Mouse (Mus musculus) right cerebral cortex, postnatal 36 days (tissue): ENCODE measurements around the gene AI464131.

Source experiments
- DNase-seq, 2 experiments: peaks; one replicate each; pipeline ENCODE4 v3.0.0; 2022; ENCODE audit warnings: low spot score in 2 of 2, mixed read lengths in 1 of 2

AI464131 gene

GRCm38 (mm10) chr4:41505131-41505551 is 2.3 kb upstream of the AI464131 start:
- DNase-seq, result no peak

- DNase-seq, result no peak
These were observed 1.4 kb upstream of the AI464131 start for GRCm38 (mm10) chr4:41504325-41504724.

GRCm38 (mm10) chr4:41502171-41502940 is 520 bp downstream of the AI464131 start:
- DNase-seq, result no peak

DNA sequence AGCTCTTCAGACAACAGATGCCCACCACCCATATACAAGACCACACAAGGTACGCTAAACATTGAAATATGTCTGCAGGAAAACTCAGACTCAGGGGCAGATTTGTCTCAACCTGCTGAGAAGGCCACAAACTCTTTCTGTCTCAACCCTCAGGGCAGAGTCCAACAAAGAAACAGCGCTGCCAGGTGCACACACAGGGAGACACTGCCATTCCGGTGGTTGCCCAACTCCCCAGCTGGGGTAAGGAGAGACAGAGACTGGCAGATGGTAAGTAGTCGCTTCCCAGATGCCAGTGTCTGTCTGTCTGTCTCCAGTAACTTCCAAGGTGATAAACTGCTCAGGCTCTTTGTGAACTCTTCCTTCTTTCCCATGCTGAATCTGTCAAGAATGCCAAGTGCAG is 2.1 kb downstream of the AI464131 start:
- DNase-seq, result no peak

DNA sequence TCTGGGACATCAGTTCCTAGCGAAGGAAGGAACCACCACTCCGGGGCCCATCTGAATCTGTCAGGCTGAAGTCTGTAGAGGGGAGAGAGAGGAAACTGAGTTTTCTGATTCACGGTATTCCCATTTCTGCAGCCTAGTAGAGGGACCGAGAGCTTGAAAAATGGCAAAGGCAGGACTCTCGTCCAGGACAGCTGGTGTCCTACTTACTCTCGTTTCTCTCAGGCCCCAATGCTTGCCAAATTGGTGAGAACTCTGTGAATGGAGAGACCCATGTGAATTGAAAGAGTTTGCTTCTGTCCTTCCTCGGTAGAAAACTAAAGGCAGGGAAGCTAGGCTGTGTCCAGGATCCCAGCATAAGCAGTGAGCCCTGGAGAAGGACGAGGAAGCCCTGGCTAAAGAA is 3.3 kb downstream of the AI464131 start:
- DNase-seq, result no peak

DNA sequence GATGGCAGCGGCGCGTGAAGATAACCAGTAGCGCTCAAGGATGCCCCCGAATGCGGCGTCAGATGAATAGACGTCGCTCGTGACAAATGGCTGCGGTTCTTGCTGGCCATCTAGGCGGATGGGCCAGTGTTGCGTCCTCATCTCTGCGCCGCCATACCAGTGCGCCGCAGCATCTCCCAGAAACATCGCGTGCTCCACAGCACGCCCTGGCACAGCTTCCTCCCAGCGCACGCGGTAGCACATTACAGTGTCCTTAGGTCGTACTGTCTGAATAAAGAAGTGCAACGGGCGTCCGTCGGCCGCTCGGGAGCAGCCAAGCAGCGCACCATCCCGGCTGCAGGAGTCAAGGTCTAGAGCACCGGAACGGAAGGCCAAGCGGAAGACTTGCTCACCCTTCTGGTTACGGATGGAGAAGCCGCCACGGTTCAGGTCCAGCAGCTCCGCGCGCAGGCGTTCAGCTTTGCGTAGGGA is 3.9 kb downstream of the AI464131 start:
- no peak for DNase-seq

DNA sequence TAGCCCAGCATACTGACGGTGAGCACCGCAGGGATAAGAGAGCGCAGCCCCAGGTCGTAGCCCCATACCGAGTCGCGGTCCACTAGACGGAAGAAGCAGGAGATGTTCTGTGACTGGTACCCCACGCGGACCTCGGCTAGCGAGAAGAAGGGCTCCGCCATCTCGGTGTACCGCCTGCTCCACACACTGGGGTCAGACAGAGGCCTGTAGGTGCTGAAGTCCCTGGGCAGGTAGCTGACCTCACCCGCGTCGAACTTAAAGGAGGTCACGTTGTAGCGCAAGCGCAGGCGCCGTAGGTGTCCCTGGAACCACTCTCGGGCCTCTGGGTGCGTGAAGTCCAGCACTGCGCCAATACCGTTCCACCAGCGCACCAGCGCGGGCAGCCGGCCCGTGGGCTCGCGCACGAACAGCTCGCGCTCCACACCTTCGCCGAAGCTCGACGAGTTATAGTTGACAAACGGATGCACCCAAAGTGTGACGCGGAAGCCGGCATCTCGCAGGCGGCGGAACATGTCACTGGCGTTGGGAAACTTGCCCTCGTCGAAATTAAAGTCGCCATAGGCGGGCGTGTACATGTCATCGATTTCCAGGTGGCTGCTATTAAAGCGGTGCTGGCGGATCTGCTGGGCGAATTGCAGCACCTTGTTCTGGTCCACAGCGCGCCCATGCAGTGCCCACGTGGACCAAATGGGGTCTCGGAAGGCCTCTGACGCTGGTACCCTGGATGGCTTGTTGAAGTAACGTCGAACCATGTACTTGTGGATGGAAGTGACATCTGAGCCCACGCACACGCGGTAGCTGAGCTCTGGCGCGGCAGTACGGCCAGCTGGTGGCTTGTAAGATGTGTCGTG is 4.7 kb downstream of the AI464131 start:
- no peak for DNase-seq

DNA sequence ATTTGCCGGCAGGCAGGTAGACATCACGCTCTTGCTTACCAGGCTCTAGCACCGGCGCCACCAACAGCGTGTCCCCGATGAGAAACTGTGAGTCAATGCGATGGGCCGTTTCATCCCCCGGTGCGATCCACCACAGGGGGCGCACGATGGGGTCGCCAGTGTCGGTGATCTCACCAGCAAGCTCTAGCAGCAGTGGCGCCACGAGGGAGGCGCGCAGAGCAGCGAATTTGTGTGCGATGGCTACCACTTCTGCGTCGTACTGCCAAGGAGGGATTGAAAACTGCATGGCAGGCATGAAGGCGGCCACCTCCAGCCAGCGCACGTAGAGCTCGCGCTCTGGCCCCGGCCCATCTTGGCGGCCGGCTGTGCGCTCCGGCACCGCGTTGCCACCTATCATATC is 5.3 kb downstream of the AI464131 start:
- DNase-seq, result no peak

GRCm38 (mm10) chr4:41497046-41497445 is 5.8 kb downstream of the AI464131 start:
- no peak for DNase-seq

DNA sequence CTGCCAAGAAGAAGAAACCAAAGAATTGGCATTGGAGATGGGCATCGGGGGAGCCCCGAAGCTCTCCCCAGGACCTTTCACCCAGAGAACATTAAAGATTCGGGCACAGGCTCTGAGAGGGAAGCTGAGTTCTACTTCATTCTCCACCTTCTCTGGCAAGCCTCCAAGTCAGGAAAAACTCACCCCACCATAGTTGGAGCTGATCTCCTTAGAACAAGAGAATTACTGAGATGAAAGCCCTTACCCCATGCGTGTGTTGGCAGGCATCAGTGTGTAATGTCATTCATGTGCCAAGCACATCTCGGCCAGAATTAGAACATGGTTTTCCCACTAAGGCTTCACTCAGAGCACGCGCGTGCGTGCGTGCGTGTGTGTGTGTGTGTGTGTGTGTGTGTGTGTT is 7.0 kb downstream of the AI464131 start:
- no peak for DNase-seq

GRCm38 (mm10) chr4:41495076-41495475 is 7.8 kb downstream of the AI464131 start:
- no peak for DNase-seq

GRCm38 (mm10) chr4:41494378-41494777 is 8.5 kb downstream of the AI464131 start:
- no peak for DNase-seq

DNA sequence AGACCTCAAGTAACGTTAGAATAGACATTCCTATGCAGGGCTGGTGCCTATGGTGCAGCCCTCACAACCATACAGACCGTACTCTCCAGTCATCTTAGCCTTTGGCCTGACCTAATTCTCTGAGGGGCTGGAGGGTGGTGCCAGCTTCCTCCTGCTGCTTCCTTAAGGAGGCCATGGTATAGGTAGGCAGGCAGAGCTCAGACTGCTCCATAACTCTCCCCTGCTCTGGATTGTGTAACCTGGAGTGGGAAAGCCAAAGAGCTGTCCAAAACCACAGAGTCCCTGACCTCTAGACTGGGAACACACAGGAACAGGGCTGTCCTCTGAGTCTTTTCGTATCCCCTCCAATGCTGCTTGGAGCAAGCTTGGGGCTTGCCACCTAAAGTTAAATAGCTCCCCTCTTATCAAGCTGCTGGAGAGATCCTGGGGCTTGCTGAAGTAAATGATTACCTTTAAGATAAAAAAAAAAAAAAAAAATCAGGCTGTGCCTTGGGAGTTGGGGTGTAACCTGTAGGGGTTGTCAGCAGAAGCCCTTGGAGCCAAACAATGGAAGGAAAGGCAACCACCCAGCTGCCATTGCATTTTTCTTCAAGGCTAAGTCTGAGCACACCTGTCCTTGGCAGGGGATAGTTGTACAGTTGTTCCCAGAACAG is 9.3 kb downstream of the AI464131 start:
- no peak for DNase-seq

- DNase-seq, result no peak
These were observed 9.9 kb downstream of the AI464131 start for GRCm38 (mm10) chr4:41492951-41493350.

- DNase-seq, result no peak
These were observed 21.3 kb downstream of the AI464131 start for GRCm38 (mm10) chr4:41481601-41482017.

- no peak for DNase-seq
These were observed 22.6 kb downstream of the AI464131 start for GRCm38 (mm10) chr4:41480254-41480653.

- DNase-seq, result no peak
These were observed 23.4 kb downstream of the AI464131 start for GRCm38 (mm10) chr4:41479456-41479804.

DNA sequence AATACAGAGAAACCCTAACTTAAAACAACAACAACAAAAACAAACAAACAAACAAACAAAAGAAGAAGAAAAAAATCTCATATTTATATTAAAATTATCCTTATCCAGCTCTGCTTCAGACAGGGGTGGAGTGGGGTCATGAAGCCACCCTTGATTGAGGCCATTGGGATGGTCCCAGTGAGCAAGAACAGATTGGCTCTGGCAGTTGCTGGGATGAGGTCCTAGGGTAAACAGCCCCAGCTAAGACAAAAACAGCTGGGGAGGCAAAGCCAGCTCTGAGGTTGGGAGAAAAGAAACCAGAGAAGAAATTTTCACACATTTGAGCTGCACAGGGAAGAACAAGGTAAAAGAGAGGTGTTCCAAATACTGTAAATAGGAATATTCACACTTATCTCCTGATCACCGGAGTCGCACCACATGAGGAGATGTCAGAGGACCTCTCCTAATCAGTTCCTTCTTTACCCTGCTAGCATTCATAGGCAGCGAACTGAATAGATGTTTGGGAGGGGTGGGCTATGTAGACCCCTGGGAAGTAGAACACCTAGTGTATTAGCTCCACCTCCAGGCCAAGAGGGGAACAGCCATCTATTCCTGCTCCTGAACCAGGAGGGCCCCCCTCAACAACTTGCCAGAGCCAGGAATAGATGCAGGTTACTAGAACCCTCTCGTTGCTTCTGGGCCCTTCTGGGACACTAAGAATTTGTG is 24.0 kb downstream of the AI464131 start:
- DNase-seq, result no peak

- DNase-seq, result no peak
These were observed 25.2 kb downstream of the AI464131 start for GRCm38 (mm10) chr4:41477648-41478160.

DNA sequence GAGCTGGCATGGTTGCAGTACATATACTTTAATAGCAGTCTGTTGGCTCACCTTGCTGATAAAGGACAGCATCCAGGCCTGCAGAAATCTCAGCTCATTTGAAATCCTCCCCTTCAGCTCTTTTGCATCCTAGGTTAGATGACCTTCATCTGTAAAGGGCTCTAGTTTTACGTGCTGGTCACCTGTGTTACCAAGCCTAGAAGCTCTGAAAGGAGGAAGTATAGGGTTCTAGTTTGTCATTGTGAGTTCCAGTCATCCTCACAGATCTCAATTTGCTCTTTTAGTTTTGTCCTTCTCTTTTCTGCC is 31.5 kb downstream of the AI464131 start:
- DNase-seq, result no peak

GRCm38 (mm10) chr4:41470684-41471383 is 32.0 kb downstream of the AI464131 start:
- DNase-seq, result peak; percentile 42 to 71
